Mouse (Mus musculus) MEL (cell line): Measurements from ENCODE around the gene Pde3b. TPM values are rescaled to one million over a fixed set of nuclear protein-coding genes. Genes with fewer than 3 reads are reported as not detected.

ENCODE experiments used
- DNase-seq: peaks from one replicate; pipeline ENCODE4 v3.0.0; 2011; ENCODE audit warnings: low read depth, low spot score
- H3K27ac ChIP-seq: 2 replicates; pipeline ENCODE4 v1.5.1; 2012; ENCODE audit warnings: low read depth, mild to moderate bottlenecking, control low read depth, low read length, moderate library complexity; ENCODE audit not compliant: control insufficient read depth
- H3K27me3 ChIP-seq, 2 experiments: fragments of 150-350 bp in 1 of 2; sonication (generic) in 1 of 2; 2 replicates each; pipeline ENCODE4 v1.6.1; 2012; ENCODE audit warnings: low read length in 2 of 2, mild to moderate bottlenecking in 2 of 2, improper control_type of control experiment in 1 of 2, moderate library complexity in 1 of 2; ENCODE audit not compliant: insufficient read depth in 2 of 2, control insufficient read depth in 1 of 2
- H3K36me3 ChIP-seq, 2 experiments: 2 replicates each; pipeline ENCODE4 v1.6.1; 2012 to 2014; ENCODE audit warnings: low read length in 2 of 2, improper control_type of control experiment in 1 of 2, inconsistent platforms in 1 of 2, mild to moderate bottlenecking in 1 of 2; ENCODE audit not compliant: insufficient read depth in 2 of 2, control insufficient read depth in 1 of 2
- H3K4me1 ChIP-seq, 2 experiments: fragments of 150-350 bp in 1 of 2; sonication (generic) in 1 of 2; 2 replicates each; pipeline ENCODE4 v1.6.1; 2012; ENCODE audit warnings: low read length in 2 of 2, improper control_type of control experiment in 1 of 2, mild to moderate bottlenecking in 1 of 2; ENCODE audit not compliant: insufficient read depth in 2 of 2, control insufficient read depth in 1 of 2
- H3K4me3 ChIP-seq, 2 experiments: fragments of 150-350 bp in 1 of 2; sonication (generic) in 1 of 2; 2 replicates each; pipeline ENCODE4 v1.5.1; 2012; ENCODE audit warnings: low read depth in 2 of 2, low read length in 2 of 2, mild to moderate bottlenecking in 2 of 2, moderate library complexity in 2 of 2, control low read depth in 1 of 2, improper control_type of control experiment in 1 of 2; ENCODE audit not compliant: control insufficient read depth in 1 of 2, insufficient read depth in 1 of 2
- H3K79me2 ChIP-seq: 2 replicates; pipeline ENCODE4 v1.6.1; 2012; ENCODE audit warnings: mild to moderate bottlenecking, low read length, moderate library complexity; ENCODE audit not compliant: control insufficient read depth, poor library complexity, insufficient read depth
- H3K9ac ChIP-seq: 2 replicates; pipeline ENCODE4 v1.6.1; 2012; ENCODE audit warnings: low read depth, mild to moderate bottlenecking, control low read depth, low read length, moderate library complexity; ENCODE audit not compliant: control insufficient read depth, poor library complexity, severe bottlenecking
- H3K9me3 ChIP-seq: fragments of 150-350 bp; sonication (generic); replicated peaks from 2 replicates; pipeline ENCODE4 v1.6.1; 2012; ENCODE audit warnings: mild to moderate bottlenecking, low read length, improper control_type of control experiment, moderate library complexity; ENCODE audit not compliant: insufficient read depth
- E2F4 ChIP-seq: IDR thresholded peaks from 2 replicates; pipeline ENCODE4 v1.6.1; 2011; ENCODE audit warnings: low read depth, low read length, improper control_type of control experiment, borderline replicate concordance
- ETS1 ChIP-seq: IDR thresholded peaks from 2 replicates; pipeline ENCODE4 v1.6.1; 2012; ENCODE audit warnings: low read depth, mild to moderate bottlenecking, inconsistent platforms, low read length, improper control_type of control experiment, moderate library complexity
- MYC ChIP-seq: IDR thresholded peaks from 2 replicates; pipeline ENCODE4 v1.6.1; 2011; ENCODE audit warnings: low read depth, mild to moderate bottlenecking, low read length, improper control_type of control experiment, moderate library complexity
- POLR2AphosphoS5 ChIP-seq: IDR thresholded peaks from 2 replicates; pipeline ENCODE4 v1.6.1; 2012; ENCODE audit warnings: low read depth, borderline replicate concordance, mild to moderate bottlenecking, inconsistent platforms, low read length, moderate library complexity, mixed read lengths
- RAD21 ChIP-seq: IDR thresholded peaks from 2 replicates; pipeline ENCODE4 v1.6.1; 2011; ENCODE audit warnings: mild to moderate bottlenecking, low read depth, low read length, improper control_type of control experiment
- SMC3 ChIP-seq: IDR thresholded peaks from 2 replicates; pipeline ENCODE4 v1.6.1; 2011; ENCODE audit warnings: low read depth, low read length, improper control_type of control experiment
- TAL1 ChIP-seq: IDR thresholded peaks from 2 replicates; pipeline ENCODE4 v1.6.1; 2012; ENCODE audit warnings: mild to moderate bottlenecking, inconsistent platforms, low read length, moderate library complexity, mixed read lengths
- TBP ChIP-seq: IDR thresholded peaks from 2 replicates; pipeline ENCODE4 v1.8.0; 2011; ENCODE audit warnings: low read depth, low read length, improper control_type of control experiment
- USF1 ChIP-seq: IDR thresholded peaks from 2 replicates; pipeline ENCODE4 v1.6.1; 2014; ENCODE audit warnings: low read depth, mild to moderate bottlenecking, inconsistent platforms, low read length, improper control_type of control experiment, moderate library complexity
- ZC3H11A ChIP-seq: IDR thresholded peaks from 2 replicates; pipeline ENCODE4 v1.6.1; 2012; ENCODE audit warnings: low read depth, mild to moderate bottlenecking, inconsistent platforms, low read length, improper control_type of control experiment
- ZKSCAN1 ChIP-seq: IDR thresholded peaks from 2 replicates; pipeline ENCODE4 v1.6.1; 2012; ENCODE audit warnings: low read depth, mild to moderate bottlenecking, inconsistent platforms, low read length, improper control_type of control experiment, moderate library complexity
- polyA plus RNA-seq, 2 experiments: library from polyadenylated mRNA; stranded (reverse) in 1 of 2; unstranded in 1 of 2; fragments of >175 nt in 1 of 2; fragments of >200 nt in 1 of 2; gene quantifications; 2 replicates each; pipeline versions ENCODE4 v1.2.1 to v1.2.4; 2012; ENCODE audit warnings: low replicate concordance in 2 of 2, low read depth in 1 of 2; ENCODE audit not compliant: insufficient read length in 2 of 2, insufficient read depth in 1 of 2, missing spikeins in 1 of 2
- total RNA-seq: library from RNA; depleted of rRNA; stranded (reverse); fragments of 300-350 nt; gene quantifications from 2 replicates; pipeline ENCODE4 v1.2.3, GENCODE M21; 2012; rRNA removed

Pde3b gene
- total and polyA plus RNA-seq, 3 experiments, result 4.5 to 36.6 (median 9.9) TPM

DNA sequence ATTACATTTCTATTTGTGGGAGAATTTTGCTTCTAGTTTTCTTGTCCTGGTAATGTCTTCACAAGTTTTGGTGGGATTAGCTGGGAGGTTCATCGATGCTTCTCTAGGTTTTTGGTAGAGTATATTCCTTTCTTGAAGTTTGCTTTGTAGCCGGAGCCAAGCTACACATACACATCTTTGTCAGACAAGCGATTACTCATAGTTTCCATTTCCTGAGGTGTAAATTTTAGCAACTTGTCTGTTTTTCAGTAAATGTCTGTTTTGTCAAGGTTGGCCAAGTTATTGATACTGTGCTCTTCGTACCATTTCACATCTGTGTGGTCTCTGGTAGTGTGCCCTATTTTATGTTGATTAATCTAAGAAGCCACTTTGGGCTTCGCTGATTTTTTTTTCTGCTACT lies 166.1 kb downstream of the Pde3b start:
- no peaks in the 10 kb centered on the region for H3K9me3 ChIP-seq
- no peak overlapping the region for H3K9ac ChIP-seq
- H3K79me2 ChIP-seq, result no peaks in the 10 kb centered on the region
- H3K27ac ChIP-seq, result no peak overlapping the region
- DNase-seq, result no peak
- H3K27me3 ChIP-seq, result peaks cover 0 to 2% of the 10 kb centered on the region in 2 experiments; a peak in 1 of 4 replicates
- H3K4me3 ChIP-seq, result no peak overlapping the region
- no peaks in the 10 kb centered on the region for H3K36me3 ChIP-seq
- TF ChIP-seq ZKSCAN1, result no peak
- no peak for TF ChIP-seq USF1
- TF ChIP-seq RAD21, result no peak
- TF ChIP-seq ZC3H11A, result no peak
- TF ChIP-seq SMC3, result no peak
- no peak for TF ChIP-seq POLR2AphosphoS5
- no peak for TF ChIP-seq E2F4
- H3K4me1 ChIP-seq, result no peaks in the 10 kb centered on the region

DNA sequence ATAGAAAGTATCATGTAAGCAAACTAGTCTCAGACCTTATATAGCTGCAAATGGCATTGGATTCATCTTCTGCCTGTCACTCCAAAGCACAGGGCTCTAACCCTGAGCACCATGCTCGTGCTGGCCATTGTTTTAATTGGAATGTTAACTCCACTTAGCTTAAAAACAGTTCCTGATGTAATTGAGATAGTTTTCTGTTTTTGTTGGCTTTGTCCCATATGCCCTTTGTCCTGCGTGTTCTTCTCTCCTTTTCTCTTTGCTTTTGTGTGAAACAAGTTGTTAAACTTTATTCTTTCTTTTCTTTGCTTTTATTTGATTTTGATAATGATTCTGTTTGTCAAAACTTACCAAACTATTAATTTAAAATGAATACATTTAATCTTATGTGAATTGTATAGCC lies 167.4 kb downstream of the Pde3b start:
- Histone ChIP-seq H3K79me2 (no peaks in the 10 kb centered on the region), H3K27ac (no peak overlapping the region), H3K9ac (no peak overlapping the region), H3K4me1 (no peaks in the 10 kb centered on the region), H3K27me3 (peaks cover 0 to 2% of the 10 kb centered on the region in 2 experiments; a peak in 1 of 4 replicates), H3K9me3 (no peaks in the 10 kb centered on the region), H3K4me3 (no peak overlapping the region), H3K36me3 (no peaks in the 10 kb centered on the region)
- DNase-seq, result no peak
- no peak for TF ChIP-seq TBP
- no peak for TF ChIP-seq MYC
- no peak for TF ChIP-seq ETS1
- TF ChIP-seq TAL1, result no peak

Other genes with a start within 250 kb of the Pde3b start
- 50.1 and 56.2 TPM in 2 replicates for gene Copb1, start 160.6 kb upstream of the Pde3b start, total RNA-seq
- 100 to 1,000 TPM in 1 of 2 experiments, 10 to 100 TPM in 1; 61.3 to 405 TPM for gene Copb1, start 160.6 kb upstream of the Pde3b start, polyA plus RNA-seq
- 324 and 400 TPM in 2 replicates for gene Psma1, start 139.2 kb upstream of the Pde3b start, total RNA-seq
- gene Psma1, start 139.2 kb upstream of the Pde3b start, polyA plus RNA-seq, result 100 to 1,000 TPM in 1 of 2 experiments, not detected in 1; 282 TPM
- gene Cyp2r1, start 147.7 kb downstream of the Pde3b start, total RNA-seq, result not detected in 2 replicates
- gene Cyp2r1, start 147.7 kb downstream of the Pde3b start, polyA plus RNA-seq, result not detected
- not detected in 2 replicates for gene Calca, start 221.1 kb downstream of the Pde3b start, total RNA-seq
- gene Calca, start 221.1 kb downstream of the Pde3b start, polyA plus RNA-seq, result not detected